ENCODE assay signal across 8 mouse cellular contexts in genomic region chr11:114198317-114199032, GRCm38 (mm10).
DNase-seq lines count a peak whose midpoint lies in the region; ATAC-seq and TF ChIP-seq lines count a peak whose summit lies in the region.

No protein-coding gene starts in this region.

- H3K79me2 ChIP-seq in heart, adult 2 months (replicated peaks; ENCODE audit: control insufficient read depth, insufficient read depth, low read length), result no peaks in the 10 kb centered on the region

- H3K36me3 ChIP-seq in megakaryocyte, embryonic 14.5 days (replicated peaks; ENCODE audit: low read length), result no peaks in the 10 kb centered on the region
- no peaks in the 10 kb centered on the region for H3K36me3 ChIP-seq in embryonic facial prominence, embryonic 10.5 days (replicated peaks)
- no peaks in the 10 kb centered on the region for H3K36me3 ChIP-seq in heart, adult 2 months (ENCODE audit: control insufficient read depth, insufficient read depth, low read length)
- no peaks in the 10 kb centered on the region for H3K36me3 ChIP-seq in midbrain, postnatal 0 days (ENCODE audit: insufficient read depth, low read length)

- peaks cover 10% of the 10 kb centered on the region for H3K27me3 ChIP-seq in megakaryocyte, embryonic 14.5 days (replicated peaks)
- H3K27me3 ChIP-seq in embryonic facial prominence, embryonic 10.5 days (replicated peaks; ENCODE audit: low read depth, poor library complexity, severe bottlenecking), result no peaks in the 10 kb centered on the region
- H3K27me3 ChIP-seq in heart, adult 2 months (ENCODE audit: control insufficient read depth, insufficient read depth, low read length), result no peaks in the 10 kb centered on the region
- H3K27me3 ChIP-seq in midbrain, postnatal 0 days (ENCODE audit: insufficient read depth, low read length), result no peaks in the 10 kb centered on the region

- TF ChIP-seq POLR2A in heart, adult 2 months (IDR thresholded peaks at IDR 0.05; ENCODE audit: insufficient read depth, low read depth, low read length), result no peak

- peak; percentile 38 for TF ChIP-seq CTCF in heart, adult 2 months (IDR thresholded peaks at IDR 0.05)
- TF ChIP-seq CTCF in midbrain, postnatal 0 days (IDR thresholded peaks at IDR 0.05), result no peak

- intact Hi-C loops in heart, adult 2 months (cut with DNase I), result loop anchor here (10.0 kb wide), 1 partner anchor 266 kb away; no protein-coding TSS in a partner anchor
- intact Hi-C loops in left cerebral cortex, postnatal 10 days (cut with DNase I), result no loop called here

- H3K4me3 ChIP-seq in megakaryocyte, embryonic 14.5 days (replicated peaks), result peak overlapping the region; percentile 0
- no peak overlapping the region for H3K4me3 ChIP-seq in embryonic facial prominence, embryonic 10.5 days
- H3K4me3 ChIP-seq in heart, adult 2 months, result no peak overlapping the region
- H3K4me3 ChIP-seq in midbrain, postnatal 0 days (ENCODE audit: low read depth, low read length), result no peak overlapping the region

- 61% methylated on average over 15 of the region's 15 CpGs for WGBS in embryonic facial prominence, embryonic 10.5 days
- WGBS in heart, adult 2 months, result 2% methylated on average over 15 of the region's 15 CpGs
- 55% methylated on average over 15 of the region's 15 CpGs for whole genome bisulfite sequencing in midbrain, postnatal 0 days

- no peak overlapping the region for H3K9ac ChIP-seq in heart, adult 2 months (ENCODE audit: low read depth, low read length)
- 0 out of 2 replicates have a peak overlapping the region, but pooled peaks have one; percentile 19 for H3K9ac ChIP-seq in midbrain, postnatal 0 days (replicated peaks; ENCODE audit: low read length, poor library complexity, severe bottlenecking)

- peak; percentile 68 for DNase-seq in embryonic facial prominence, embryonic 10.5 days (ENCODE audit: low spot score)
- DNase-seq in heart, adult 2 months, result peak; percentile 93 to 95
- peak; percentile 60 for DNase-seq in kidney, adult 11 months
- DNase-seq in left cerebral cortex, postnatal 10 days (ENCODE audit: extremely low spot score in 1 of 2, low spot score in 2 of 2), result peak; percentile 91 to 92
- DNase-seq in midbrain, postnatal 0 days (ENCODE audit: low spot score), result peak; percentile 89
- peak; percentile 84 for DNase-seq in testis, postnatal 14 days (ENCODE audit: low spot score)

- TF ChIP-seq EP300 in heart, adult 2 months (IDR thresholded peaks at IDR 0.05; ENCODE audit: insufficient read depth, low read depth, low read length), result peak; percentile 91

- H3K4me2 ChIP-seq in midbrain, postnatal 0 days (ENCODE audit: low read depth, low read length, poor library complexity, severe bottlenecking), result no peak overlapping the region

- H3K27ac ChIP-seq in embryonic facial prominence, embryonic 10.5 days (replicated peaks), result peak overlapping the region; percentile 76
- peak overlapping the region; percentile 26; the same call in 1 of the 2 replicates for H3K27ac ChIP-seq in heart, adult 2 months
- no peak overlapping the region for H3K27ac ChIP-seq in midbrain, postnatal 0 days (ENCODE audit: low read depth, low read length)

- peaks cover 6% of the 10 kb centered on the region; the same call in 1 of the 2 replicates for H3K4me1 ChIP-seq in megakaryocyte, embryonic 14.5 days
- H3K4me1 ChIP-seq in embryonic facial prominence, embryonic 10.5 days, result peaks cover 34% of the 10 kb centered on the region
- peaks cover 5% of the 10 kb centered on the region for H3K4me1 ChIP-seq in heart, adult 2 months (ENCODE audit: control insufficient read depth, insufficient read depth, low read length)
- peaks cover 8% of the 10 kb centered on the region; the same call in 1 of the 2 replicates for H3K4me1 ChIP-seq in midbrain, postnatal 0 days (ENCODE audit: insufficient read depth, low read length)

- peaks cover 24% of the 10 kb centered on the region for H3K9me3 ChIP-seq in megakaryocyte, embryonic 14.5 days
- no peaks in the 10 kb centered on the region for H3K9me3 ChIP-seq in embryonic facial prominence, embryonic 10.5 days
- H3K9me3 ChIP-seq in midbrain, postnatal 0 days (ENCODE audit: low read length), result no peaks in the 10 kb centered on the region

- no peak for ATAC-seq in megakaryocyte, adult 5-6 weeks (ENCODE audit: poor library complexity, severe bottlenecking)
- ATAC-seq in midbrain, postnatal 0 days (ENCODE audit: low FRiP score), result peak; percentile 62; the same call in 1 of the 2 replicates
